ENCODE assay signal across 10 mouse cellular contexts in genomic region chr11:115384587-115384986, GRCm38 (mm10). TPM values are rescaled to one million over a fixed set of nuclear protein-coding genes. Genes with fewer than 3 reads are reported as not detected.
DNase-seq lines count a peak whose midpoint lies in the region; ATAC-seq and TF ChIP-seq lines count a peak whose summit lies in the region.
"Had no signal": no experiment of that assay in that cellular context is flagged by ENCODE, and none has a peak within 500 bp of the region (broad histone marks: within the 10 kb centered on the region; RNA-seq: fewer than 3 reads in every experiment).

No protein-coding gene starts in this region.

- H3K4me3 ChIP-seq in heart, embryonic 15.5 days = no peak overlapping the region
- H3K4me3 ChIP-seq in C2C12 (ENCODE audit: insufficient read depth, poor library complexity, severe bottlenecking) = peak overlapping the region; percentile 79
- no peak overlapping the region for H3K4me3 ChIP-seq in embryonic facial prominence, embryonic 14.5 days (ENCODE audit: low read depth, low read length)
- no peak overlapping the region for H3K4me3 ChIP-seq in limb, embryonic 10.5 days

- H3K4me1 ChIP-seq in heart, embryonic 15.5 days (replicated peaks) = peaks cover 34% of the 10 kb centered on the region
- peaks cover 29% of the 10 kb centered on the region for H3K4me1 ChIP-seq in embryonic facial prominence, embryonic 14.5 days (ENCODE audit: control insufficient read depth, insufficient read depth, low read length)
- peaks cover 45% of the 10 kb centered on the region for H3K4me1 ChIP-seq in limb, embryonic 10.5 days

- peaks cover 7% of the 10 kb centered on the region; the same call in 1 of the 2 replicates for H3K27me3 ChIP-seq in heart, embryonic 15.5 days
- H3K27me3 ChIP-seq in C2C12 (ENCODE audit: control insufficient read depth, insufficient read depth, insufficient read length) = no peaks in the 10 kb centered on the region
- H3K27me3 ChIP-seq in embryonic facial prominence, embryonic 14.5 days (replicated peaks; ENCODE audit: control insufficient read depth, insufficient read depth, low read length) = no peaks in the 10 kb centered on the region
- 0 out of 2 replicates have a peak, but pooled peaks cover 10% of the 10 kb centered on the region for H3K27me3 ChIP-seq in limb, embryonic 10.5 days (ENCODE audit: low read depth, poor library complexity, severe bottlenecking)

- no peak for ATAC-seq in heart, embryonic 15.5 days (replicated peaks; ENCODE audit: insufficient number of reproducible peaks, insufficient read depth, low FRiP score, low read depth)
- ATAC-seq in embryonic facial prominence, embryonic 14.5 days (ENCODE audit: low read depth) = no peak
- no peak for ATAC-seq in megakaryocyte-erythroid progenitor cell, adult 5-6 weeks (replicated peaks; ENCODE audit: low FRiP score, low TSS enrichment, poor library complexity, severe bottlenecking)

- H3K9ac ChIP-seq in heart, embryonic 15.5 days = no peak overlapping the region; the same call in 1 of the 2 replicates
- no peak overlapping the region for H3K9ac ChIP-seq in embryonic facial prominence, embryonic 14.5 days (ENCODE audit: low read depth, low read length)

- peak overlapping the region; percentile 93; the same call in 1 of the 2 replicates for H3K4me2 ChIP-seq in heart, embryonic 15.5 days
- peak overlapping the region; percentile 70 for H3K4me2 ChIP-seq in embryonic facial prominence, embryonic 14.5 days (ENCODE audit: low read depth, low read length)

- TF ChIP-seq CTCF in C2C12 (IDR thresholded peaks at IDR 0.05; ENCODE audit: control insufficient read depth, insufficient read depth, insufficient read length) = no peak

- no peak for DNase-seq in heart, adult 8-10 months (ENCODE audit: low spot score)
- no peak for DNase-seq in embryonic facial prominence, embryonic 14.5 days (ENCODE audit: low spot score)
- no peak for DNase-seq in limb, embryonic 10.5 days (ENCODE audit: low spot score)
- DNase-seq in testis, postnatal 14 days (ENCODE audit: low spot score) = no peak
- no peak for DNase-seq in layer of hippocampus, postnatal 10 days (ENCODE audit: low spot score in 2 of 2)
- DNase-seq: right cerebral cortex, postnatal 25 days had no signal

- peaks cover 75% of the 10 kb centered on the region for H3K79me2 ChIP-seq in C2C12 (ENCODE audit: control insufficient read depth, insufficient read depth)

- peak overlapping the region; percentile 58; the same call in 1 of the 2 replicates for H3K27ac ChIP-seq in heart, embryonic 15.5 days
- H3K27ac ChIP-seq in embryonic facial prominence, embryonic 14.5 days (replicated peaks; ENCODE audit: low read depth, low read length) = 0 out of 2 replicates have a peak overlapping the region, but pooled peaks have one; percentile 44
- peak overlapping the region; percentile 28; the same call in 1 of the 2 replicates for H3K27ac ChIP-seq in limb, embryonic 10.5 days
- H3K27ac ChIP-seq: limb, embryonic 12.5 days had no signal

- WGBS in heart, embryonic 15.5 days = 64% methylated on average over 5 of the region's 5 CpGs
- 64% methylated on average over 5 of the region's 5 CpGs for WGBS in embryonic facial prominence, embryonic 14.5 days
- WGBS in limb, embryonic 10.5 days = 79% methylated on average over 5 of the region's 5 CpGs

- no peaks in the 10 kb centered on the region for H3K36me3 ChIP-seq in heart, embryonic 15.5 days
- peaks cover 22% of the 10 kb centered on the region for H3K36me3 ChIP-seq in C2C12 (ENCODE audit: control insufficient read depth, insufficient read depth)
- H3K36me3 ChIP-seq in embryonic facial prominence, embryonic 14.5 days (ENCODE audit: control insufficient read depth, insufficient read depth, low read length) = no peaks in the 10 kb centered on the region
- peaks cover 13% of the 10 kb centered on the region for H3K36me3 ChIP-seq in limb, embryonic 10.5 days

- no peaks in the 10 kb centered on the region for H3K9me3 ChIP-seq in heart, embryonic 15.5 days (replicated peaks)
- no peaks in the 10 kb centered on the region for H3K9me3 ChIP-seq in embryonic facial prominence, embryonic 14.5 days (ENCODE audit: control insufficient read depth, low read length)
- H3K9me3 ChIP-seq in limb, embryonic 10.5 days (replicated peaks) = no peaks in the 10 kb centered on the region
- H3K9me3 ChIP-seq: limb, embryonic 12.5 days had no signal

- peaks cover 57% of the 10 kb centered on the region for H3K79me3 ChIP-seq in C2C12 (ENCODE audit: low read depth)

- no peak overlapping the region for H3ac ChIP-seq in C2C12 (ENCODE audit: control insufficient read depth, insufficient read length, low read depth)

TF ChIP-seq in C2C12, 6 proteins besides CTCF, POLR2A, EP300 and RAD21:
- TF ChIP-seq MYOD1 (IDR thresholded peaks at IDR 0.05; ENCODE audit: control insufficient read depth, insufficient read length, low read depth) (no peak), FOSL1 (IDR thresholded peaks at IDR 0.05; ENCODE audit: insufficient read depth, low read length, poor library complexity, severe bottlenecking) (no peak), MAX (IDR thresholded peaks at IDR 0.05) (no peak), USF1 (IDR thresholded peaks at IDR 0.05; ENCODE audit: low read depth) (no peak), MYOG (IDR thresholded peaks at IDR 0.05; ENCODE audit: control insufficient read depth, extremely low read depth, insufficient read length) (no peak), CEBPB (IDR thresholded peaks at IDR 0.05; ENCODE audit: low read depth) (no peak)

RNA-seq across cellular contexts. Expression of gene Cdr2l, which starts 2.9 kb away (rescaled TPM):
- polyA plus RNA-seq in heart, embryonic 15.5 days (2015; fragmentation: Nextera tagmentation; extraction: Ambion mirVana) = 6.3 and 11.1 TPM in 2 replicates
- 1 to 10 TPM; 4.1 to 5.3 (median 4.8) TPM for total RNA-seq in heart, adult 8-10 months (2022)
- 23.2 TPM for polyA plus RNA-seq in C2C12 (2012; fragmentation: generic; extraction: Trizol)
- polyA plus RNA-seq in embryonic facial prominence, embryonic 14.5 days (2014; fragmentation: Nextera tagmentation; extraction: Ambion mirVana) = 11.7 and 12.3 TPM in 2 replicates
- 15.2 and 16.4 TPM in 2 replicates for polyA plus RNA-seq in limb, embryonic 10.5 days (2016; fragmentation: Nextera tagmentation; extraction: Ambion mirVana)
- not detected in 2 replicates for total RNA-seq in megakaryocyte-erythroid progenitor cell, adult 5-6 weeks (2014; fragmentation: Nextera tagmentation)
- 0.38 TPM in 1 of 2 replicates, not detected in the other for total RNA-seq in megakaryocyte-erythroid progenitor cell, adult 5-6 weeks (2017)
- total RNA-seq in layer of hippocampus, postnatal 10 days (2021) = 10 to 100 TPM; 18.4 to 19.1 TPM

RNA-seq across cellular contexts. Expression of gene Hid1, which starts 17.0 kb away (rescaled TPM):
- polyA plus RNA-seq in heart, embryonic 15.5 days (2015; fragmentation: Nextera tagmentation; extraction: Ambion mirVana) = 7.6 and 11.2 TPM in 2 replicates
- 1 to 10 TPM; 3.4 to 4.3 (median 4.1) TPM for total RNA-seq in heart, adult 8-10 months (2022)
- polyA plus RNA-seq in C2C12 (2012; fragmentation: generic; extraction: Trizol) = 14.4 TPM
- polyA plus RNA-seq in embryonic facial prominence, embryonic 14.5 days (2014; fragmentation: Nextera tagmentation; extraction: Ambion mirVana) = 10.3 and 10.5 TPM in 2 replicates
- polyA plus RNA-seq in limb, embryonic 10.5 days (2016; fragmentation: Nextera tagmentation; extraction: Ambion mirVana) = 2.8 and 2.9 TPM in 2 replicates
- total RNA-seq in megakaryocyte-erythroid progenitor cell, adult 5-6 weeks (2014; fragmentation: Nextera tagmentation) = 0.17 TPM in 1 of 2 replicates, not detected in the other
- total RNA-seq in megakaryocyte-erythroid progenitor cell, adult 5-6 weeks (2017) = not detected in 2 replicates
- 10 to 100 TPM; 78.0 to 79.3 TPM for total RNA-seq in layer of hippocampus, postnatal 10 days (2021)

RNA-seq across cellular contexts. Expression of gene Mrpl58, which starts 19.0 kb away (rescaled TPM):
- 163 and 167 TPM in 2 replicates for polyA plus RNA-seq in heart, embryonic 15.5 days (2015; fragmentation: Nextera tagmentation; extraction: Ambion mirVana)
- total RNA-seq in heart, adult 8-10 months (2022) = 100 to 1,000 TPM; 139 to 160 (median 146) TPM
- polyA plus RNA-seq in C2C12 (2012; fragmentation: generic; extraction: Trizol) = 186 TPM
- 175 and 185 TPM in 2 replicates for polyA plus RNA-seq in embryonic facial prominence, embryonic 14.5 days (2014; fragmentation: Nextera tagmentation; extraction: Ambion mirVana)
- 202 and 220 TPM in 2 replicates for polyA plus RNA-seq in limb, embryonic 10.5 days (2016; fragmentation: Nextera tagmentation; extraction: Ambion mirVana)
- 81.8 and 92.4 TPM in 2 replicates for total RNA-seq in megakaryocyte-erythroid progenitor cell, adult 5-6 weeks (2014; fragmentation: Nextera tagmentation)
- total RNA-seq in megakaryocyte-erythroid progenitor cell, adult 5-6 weeks (2017) = 56.9 and 64.4 TPM in 2 replicates
- 10 to 100 TPM; 86.3 to 96.3 TPM for total RNA-seq in layer of hippocampus, postnatal 10 days (2021)

RNA-seq across cellular contexts. Expression of gene Atp5h, which starts 35.2 kb away (rescaled TPM):
- 1,570 and 2,168 TPM in 2 replicates for polyA plus RNA-seq in heart, embryonic 15.5 days (2015; fragmentation: Nextera tagmentation; extraction: Ambion mirVana)
- total RNA-seq in heart, adult 8-10 months (2022) = 1,000 to 10,000 TPM; 2,233 to 2,384 (median 2,275) TPM
- 530 TPM for polyA plus RNA-seq in C2C12 (2012; fragmentation: generic; extraction: Trizol)
- polyA plus RNA-seq in embryonic facial prominence, embryonic 14.5 days (2014; fragmentation: Nextera tagmentation; extraction: Ambion mirVana) = 841 and 943 TPM in 2 replicates
- polyA plus RNA-seq in limb, embryonic 10.5 days (2016; fragmentation: Nextera tagmentation; extraction: Ambion mirVana) = 862 and 900 TPM in 2 replicates
- total RNA-seq in megakaryocyte-erythroid progenitor cell, adult 5-6 weeks (2014; fragmentation: Nextera tagmentation) = 864 and 908 TPM in 2 replicates
- 793 and 990 TPM in 2 replicates for total RNA-seq in megakaryocyte-erythroid progenitor cell, adult 5-6 weeks (2017)
- 100 to 1,000 TPM; 406 to 440 TPM for total RNA-seq in layer of hippocampus, postnatal 10 days (2021)

RNA-seq across cellular contexts. Expression of gene Kctd2, which starts 35.3 kb away (rescaled TPM):
- polyA plus RNA-seq in heart, embryonic 15.5 days (2015; fragmentation: Nextera tagmentation; extraction: Ambion mirVana) = 11.5 and 14.7 TPM in 2 replicates
- total RNA-seq in heart, adult 8-10 months (2022) = 10 to 100 TPM; 29.3 to 34.0 (median 29.7) TPM
- polyA plus RNA-seq in C2C12 (2012; fragmentation: generic; extraction: Trizol) = 26.7 TPM
- polyA plus RNA-seq in embryonic facial prominence, embryonic 14.5 days (2014; fragmentation: Nextera tagmentation; extraction: Ambion mirVana) = 21.8 and 22.6 TPM in 2 replicates
- polyA plus RNA-seq in limb, embryonic 10.5 days (2016; fragmentation: Nextera tagmentation; extraction: Ambion mirVana) = 13.6 and 18.3 TPM in 2 replicates
- 17.4 and 18.4 TPM in 2 replicates for total RNA-seq in megakaryocyte-erythroid progenitor cell, adult 5-6 weeks (2014; fragmentation: Nextera tagmentation)
- 10.9 and 13.0 TPM in 2 replicates for total RNA-seq in megakaryocyte-erythroid progenitor cell, adult 5-6 weeks (2017)
- 10 to 100 TPM; 57.6 to 66.7 TPM for total RNA-seq in layer of hippocampus, postnatal 10 days (2021)
